Comparison of ENCODE assay signal across 8 mouse cellular contexts in the genomic region with DNA sequence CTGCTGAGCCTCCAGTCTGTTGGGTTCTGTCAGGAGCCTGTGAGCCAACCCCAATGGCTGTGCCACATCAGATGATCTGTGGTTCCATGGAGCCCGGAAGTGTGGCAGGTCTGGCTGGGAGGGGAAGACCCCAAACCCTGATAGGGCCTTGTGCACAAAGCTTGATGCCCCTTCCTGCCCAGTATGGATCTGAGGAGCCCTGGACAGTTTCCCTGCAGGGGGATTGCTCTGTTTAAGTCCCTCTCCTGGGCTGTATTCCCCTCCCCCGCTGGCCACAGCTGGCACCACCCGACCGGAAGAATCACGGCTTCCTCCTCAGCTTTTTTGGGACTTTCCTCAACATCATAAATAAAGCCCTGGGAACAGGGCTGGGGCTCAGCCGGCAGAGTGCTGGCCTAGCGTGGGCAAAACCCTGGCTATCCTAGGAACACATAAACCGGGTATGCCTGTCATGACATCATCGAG. TPM values are rescaled to one million over a fixed set of nuclear protein-coding genes. Genes with fewer than 3 reads are reported as not detected.
DNase-seq lines count a peak whose midpoint lies in the region; ATAC-seq lines count a peak whose summit lies in the region.

No protein-coding gene starts in this region.

- H3K4me3 ChIP-seq in forebrain, embryonic 10.5 days: no peak overlapping the region
- no peak overlapping the region for H3K4me3 ChIP-seq in forebrain, embryonic 15.5 days
- H3K4me3 ChIP-seq in lung, embryonic 16.5 days (ENCODE audit: low read length): no peak overlapping the region

- H3K9ac ChIP-seq in forebrain, embryonic 15.5 days (replicated peaks): no peak overlapping the region
- H3K9ac ChIP-seq in lung, embryonic 16.5 days (ENCODE audit: low read length): peak overlapping the region; percentile 8; the same call in 1 of the 2 replicates

- intact Hi-C loops in heart, postnatal 36 days (cut with DNase I): no loop called here

- H3K27ac ChIP-seq in forebrain, embryonic 10.5 days: peak overlapping the region; percentile 66
- no peak overlapping the region for H3K27ac ChIP-seq in forebrain, embryonic 15.5 days (replicated peaks)
- H3K27ac ChIP-seq in lung, embryonic 16.5 days (ENCODE audit: low read length): peak overlapping the region; percentile 4; the same call in 1 of the 2 replicates

- no peaks in the 10 kb centered on the region for H3K9me3 ChIP-seq in forebrain, embryonic 10.5 days
- no peaks in the 10 kb centered on the region for H3K9me3 ChIP-seq in forebrain, embryonic 15.5 days
- no peaks in the 10 kb centered on the region for H3K9me3 ChIP-seq in lung, embryonic 16.5 days (ENCODE audit: control insufficient read depth, low read length)

- no peak; the same call in 1 of the 2 replicates for ATAC-seq in forebrain, embryonic 15.5 days (replicated peaks)
- ATAC-seq in lung, embryonic 16.5 days (ENCODE audit: low read depth): peak; percentile 44

- H3K27me3 ChIP-seq in forebrain, embryonic 10.5 days (ENCODE audit: poor library complexity, severe bottlenecking): no peaks in the 10 kb centered on the region
- no peaks in the 10 kb centered on the region for H3K27me3 ChIP-seq in forebrain, embryonic 15.5 days
- H3K27me3 ChIP-seq in lung, embryonic 16.5 days (ENCODE audit: control insufficient read depth, insufficient read depth, low read depth, low read length): no peaks in the 10 kb centered on the region

- H3K4me1 ChIP-seq in forebrain, embryonic 10.5 days: peaks cover 41% of the 10 kb centered on the region
- H3K4me1 ChIP-seq in forebrain, embryonic 15.5 days: no peaks in the 10 kb centered on the region
- H3K4me1 ChIP-seq in lung, embryonic 16.5 days (replicated peaks; ENCODE audit: control insufficient read depth, insufficient read depth, low read length): peaks cover 8% of the 10 kb centered on the region

- H3K4me2 ChIP-seq in forebrain, embryonic 15.5 days (replicated peaks): no peak overlapping the region
- no peak overlapping the region for H3K4me2 ChIP-seq in lung, embryonic 16.5 days (ENCODE audit: low read depth, low read length)

- 65% methylated on average over 9 of the region's 9 CpGs for WGBS in forebrain, embryonic 10.5 days
- WGBS in forebrain, embryonic 15.5 days: 58% methylated on average over 9 of the region's 9 CpGs
- 41% methylated on average over 9 of the region's 9 CpGs for WGBS in lung, embryonic 16.5 days

- DNase-seq in forebrain, embryonic 10.5 days (ENCODE audit: extremely low spot score, low spot score): no peak
- DNase-seq in CD4-positive, CD25-positive, alpha-beta regulatory T cell, adult 2 months (ENCODE audit: low read depth, low spot score): peak; percentile 65
- peak; percentile 51 to 64 for DNase-seq in heart, postnatal 36 days
- no peak for DNase-seq in yolk sac, embryonic 10.5 days (ENCODE audit: low spot score)
- DNase-seq in embryo, embryonic 10.5 days (ENCODE audit: low spot score): no peak
- no peak for DNase-seq in urinary bladder, postnatal 4 days (ENCODE audit: low spot score in 2 of 2)

- H3K36me3 ChIP-seq in forebrain, embryonic 10.5 days (replicated peaks): peaks cover 20% of the 10 kb centered on the region
- no peaks in the 10 kb centered on the region for H3K36me3 ChIP-seq in forebrain, embryonic 15.5 days
- H3K36me3 ChIP-seq in lung, embryonic 16.5 days (ENCODE audit: control insufficient read depth, insufficient read depth, low read length): peaks cover 4% of the 10 kb centered on the region; the same call in 1 of the 2 replicates

RNA-seq across cellular contexts. Expression of gene Arrdc2, which starts 6.5 kb away (rescaled TPM):
- polyA plus RNA-seq in forebrain, embryonic 10.5 days (2016; fragmentation: Nextera tagmentation; extraction: Ambion mirVana): 4.8 and 5.7 TPM in 2 replicates
- polyA plus RNA-seq in forebrain, embryonic 15.5 days (2015; fragmentation: Nextera tagmentation; extraction: Ambion mirVana): 9.0 and 9.6 TPM in 2 replicates
- 10 to 100 TPM; 11.3 to 11.4 TPM for total RNA-seq in heart, postnatal 36 days (2021)
- 4.5 and 5.6 TPM in 2 replicates for polyA plus RNA-seq in lung, embryonic 16.5 days (2015; fragmentation: Nextera tagmentation; extraction: Ambion mirVana)

RNA-seq across cellular contexts. Expression of gene Il12rb1, which starts 24.8 kb away (rescaled TPM):
- 0.12 TPM in 1 of 2 replicates, not detected in the other for polyA plus RNA-seq in forebrain, embryonic 10.5 days (2016; fragmentation: Nextera tagmentation; extraction: Ambion mirVana)
- polyA plus RNA-seq in forebrain, embryonic 15.5 days (2015; fragmentation: Nextera tagmentation; extraction: Ambion mirVana): 0.08 and 0.18 TPM in 2 replicates
- not detected for total RNA-seq in heart, postnatal 36 days (2021)
- polyA plus RNA-seq in lung, embryonic 16.5 days (2015; fragmentation: Nextera tagmentation; extraction: Ambion mirVana): 0.24 and 0.69 TPM in 2 replicates

RNA-seq across cellular contexts. Expression of gene Mast3, which starts 28.2 kb away (rescaled TPM):
- polyA plus RNA-seq in forebrain, embryonic 10.5 days (2016; fragmentation: Nextera tagmentation; extraction: Ambion mirVana): 12.0 and 14.9 TPM in 2 replicates
- 24.6 and 25.0 TPM in 2 replicates for polyA plus RNA-seq in forebrain, embryonic 15.5 days (2015; fragmentation: Nextera tagmentation; extraction: Ambion mirVana)
- 1 to 10 TPM; 6.4 to 8.9 TPM for total RNA-seq in heart, postnatal 36 days (2021)
- polyA plus RNA-seq in lung, embryonic 16.5 days (2015; fragmentation: Nextera tagmentation; extraction: Ambion mirVana): 13.7 and 14.3 TPM in 2 replicates

RNA-seq across cellular contexts. Expression of gene Kcnn1, which starts 30.0 kb away (rescaled TPM):
- 4.7 and 5.9 TPM in 2 replicates for polyA plus RNA-seq in forebrain, embryonic 10.5 days (2016; fragmentation: Nextera tagmentation; extraction: Ambion mirVana)
- polyA plus RNA-seq in forebrain, embryonic 15.5 days (2015; fragmentation: Nextera tagmentation; extraction: Ambion mirVana): 12.4 and 14.3 TPM in 2 replicates
- 10 to 100 TPM; 10.4 to 13.6 TPM for total RNA-seq in heart, postnatal 36 days (2021)
- polyA plus RNA-seq in lung, embryonic 16.5 days (2015; fragmentation: Nextera tagmentation; extraction: Ambion mirVana): 0.40 and 0.99 TPM in 2 replicates

RNA-seq across cellular contexts. Expression of gene Ccdc124, which starts 40.7 kb away (rescaled TPM):
- polyA plus RNA-seq in forebrain, embryonic 10.5 days (2016; fragmentation: Nextera tagmentation; extraction: Ambion mirVana): 184 and 186 TPM in 2 replicates
- 160 and 166 TPM in 2 replicates for polyA plus RNA-seq in forebrain, embryonic 15.5 days (2015; fragmentation: Nextera tagmentation; extraction: Ambion mirVana)
- total RNA-seq in heart, postnatal 36 days (2021): 10 to 100 TPM; 45.2 to 49.4 TPM
- polyA plus RNA-seq in lung, embryonic 16.5 days (2015; fragmentation: Nextera tagmentation; extraction: Ambion mirVana): 99.2 and 106 TPM in 2 replicates

Comparison
In these comparisons a context has a peak if more than half of its experiments do, and no peak if none do; other contexts are left out.
1. DNase-seq: peak in CD4-positive, CD25-positive, alpha-beta regulatory T cell, adult 2 months (single experiment) and heart, postnatal 36 days (2 of 2); none in forebrain, embryonic 10.5 days (single experiment), yolk sac, embryonic 10.5 days (single experiment), embryo, embryonic 10.5 days (single experiment) and urinary bladder, postnatal 4 days (0 of 2).